Mouse (Mus musculus): Measurements from ENCODE around the gene Vwa2.

GRCm38 (mm10) chr19:56893326-56893725, 19.3 kb downstream of the Vwa2 start:
- no peak for TF ChIP-seq GATA1 (IDR thresholded peaks at IDR 0.05; ENCODE audit: borderline replicate concordance, low read length)
- no peak for TF ChIP-seq FLI1 (IDR thresholded peaks at IDR 0.05; ENCODE audit: low read length)
